Mouse (Mus musculus) hindbrain, postnatal 0 days (tissue): ENCODE results near the gene Atm. TPM values are rescaled to one million over a fixed set of nuclear protein-coding genes. Genes with fewer than 3 reads are reported as not detected.

Experiments
- ATAC-seq: fragments of 200-750 bp; cut with Nextera tagmentation; 2 replicates; pipeline ENCODE4 v1.8.0; 2017; ENCODE audit warnings: mild to moderate bottlenecking, moderate TSS enrichment, moderate library complexity
- DNase-seq: peaks from one replicate; pipeline ENCODE4 v3.0.0-alpha.2; 2015; ENCODE audit warnings: low spot score
- H3K27ac ChIP-seq: fragments of 300-500 bp; sonication (generic); 2 replicates; pipeline ENCODE4 v1.5.1; 2014; ENCODE audit warnings: mild to moderate bottlenecking
- H3K27me3 ChIP-seq: fragments of 300-500 bp; sonication (generic); 2 replicates; pipeline ENCODE4 v1.6.1; 2014; ENCODE audit warnings: low read length, mixed read lengths; ENCODE audit not compliant: insufficient read depth
- H3K36me3 ChIP-seq: fragments of 300-500 bp; sonication (generic); 2 replicates; pipeline ENCODE4 v1.6.1; 2014; ENCODE audit warnings: low read length, mixed read lengths; ENCODE audit not compliant: insufficient read depth
- H3K4me1 ChIP-seq: fragments of 300-500 bp; sonication (generic); 2 replicates; pipeline ENCODE4 v1.6.1; 2014; ENCODE audit warnings: antibody characterized with exemption, low read length, mixed read lengths; ENCODE audit not compliant: insufficient read depth
- H3K4me2 ChIP-seq: fragments of 300-500 bp; sonication (generic); 2 replicates; pipeline ENCODE4 v1.6.1; 2014; ENCODE audit warnings: low read depth, mild to moderate bottlenecking, low read length, moderate library complexity, mixed read lengths
- H3K4me3 ChIP-seq: fragments of 300-500 bp; sonication (generic); 2 replicates; pipeline ENCODE4 v1.5.1; 2014; ENCODE audit warnings: low read length
- H3K9ac ChIP-seq: fragments of 300-500 bp; sonication (generic); replicated peaks from 2 replicates; pipeline ENCODE4 v1.6.1; 2014; ENCODE audit warnings: mild to moderate bottlenecking, low read length, moderate library complexity, mixed read lengths
- H3K9me3 ChIP-seq: fragments of 300-500 bp; sonication (generic); 2 replicates; pipeline ENCODE4 v1.6.1; 2016; ENCODE audit warnings: low read length, mixed read lengths
- CTCF ChIP-seq: IDR thresholded peaks from 2 replicates; pipeline ENCODE4 v1.5.1; 2016; ENCODE audit warnings: antibody characterized with exemption, control low read depth, low read depth
- WGBS: fragments of 180-500 bp; shearing (Covaris S2); extraction: QIAGEN DNeasy Blood & Tissue Kit; methylation state at CpG from one replicate; pipeline ENCODE4 v1.1.7; 2014; 5-methylcytosine and 5-hydroxymethylcytosine counted together
- polyA plus RNA-seq: library from polyadenylated mRNA; unstranded; fragments of >200 nt; fragmentation: Nextera tagmentation; extraction: Ambion mirVana; gene quantifications from 2 replicates; pipeline ENCODE4 v1.2.1, GENCODE M21; 2015
- total RNA-seq: library from RNA; depleted of rRNA; stranded (reverse); fragments of >200 nt; gene quantifications from 2 replicates; pipeline ENCODE4 v1.2.3, GENCODE M21; 2014

The Atm gene
- total and polyA plus RNA-seq, 2 experiments from 2014 or later = 6.4 to 7.3 TPM

DNA sequence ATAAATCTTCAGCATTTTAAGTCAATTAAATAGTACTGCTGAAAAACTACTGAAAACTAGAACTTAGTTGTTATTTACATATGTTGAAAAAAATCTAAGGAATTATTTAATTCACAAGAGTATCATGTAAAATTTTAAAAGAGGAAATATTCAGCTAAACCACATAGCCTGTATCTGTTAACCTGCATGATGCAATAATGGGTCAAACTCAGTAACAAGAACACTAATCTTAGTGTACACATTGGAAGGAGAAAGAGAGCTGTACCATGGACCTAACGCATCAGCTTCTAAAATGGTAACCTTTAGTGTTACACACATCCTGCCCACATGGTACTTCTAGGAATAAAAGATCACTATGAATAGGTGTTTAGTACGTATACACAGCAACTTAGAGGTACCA is 84.5 kb downstream of the Atm start:
- no peak for TF ChIP-seq CTCF
- Histone ChIP-seq H3K4me2 (no peak overlapping the region), H3K4me3 (no peak overlapping the region), H3K9ac (no peak overlapping the region), H3K36me3 (peaks cover 16% of the 10 kb centered on the region; the same call in 1 of the 2 replicates), H3K4me1 (no peaks in the 10 kb centered on the region), H3K27ac (no peak overlapping the region), H3K27me3 (no peaks in the 10 kb centered on the region), H3K9me3 (no peaks in the 10 kb centered on the region)
- no peak for DNase-seq
- ATAC-seq = no peak
- WGBS = 97% methylated on average over 2 of the region's 2 CpGs

- Histone ChIP-seq H3K36me3 (peaks cover 10% of the 10 kb centered on the region; the same call in 1 of the 2 replicates), H3K27ac (no peak overlapping the region), H3K4me3 (no peak overlapping the region), H3K4me1 (no peaks in the 10 kb centered on the region), H3K4me2 (no peak overlapping the region), H3K9ac (no peak overlapping the region), H3K27me3 (no peaks in the 10 kb centered on the region), H3K9me3 (no peaks in the 10 kb centered on the region)
- ATAC-seq (no peak), DNase-seq (no peak)
- no peak for TF ChIP-seq CTCF
- 98% methylated on average over 1 of the region's 1 CpGs for WGBS
These were observed 85.9 kb downstream of the Atm start for GRCm38 (mm10) chr9:53450609-53451008.

GRCm38 (mm10) chr9:53435830-53436570 is 100.5 kb downstream of the Atm start:
- Histone ChIP-seq H3K27ac (no peak overlapping the region), H3K4me1 (no peaks in the 10 kb centered on the region), H3K36me3 (0 out of 2 replicates have a peak, but pooled peaks cover 10% of the 10 kb centered on the region), H3K4me3 (no peak overlapping the region), H3K27me3 (no peaks in the 10 kb centered on the region), H3K9me3 (no peaks in the 10 kb centered on the region), H3K4me2 (no peak overlapping the region), H3K9ac (no peak overlapping the region)
- TF ChIP-seq CTCF = no peak
- DNase-seq (no peak), ATAC-seq (no peak)
- WGBS = 92% methylated on average over 14 of the region's 14 CpGs

GRCm38 (mm10) chr9:53427638-53428037 is 108.9 kb downstream of the Atm start:
- no peak for TF ChIP-seq CTCF
- no peak for DNase-seq
- no peaks in the 10 kb centered on the region for H3K36me3 ChIP-seq
- H3K4me2 ChIP-seq = no peak overlapping the region
- H3K4me3 ChIP-seq = no peak overlapping the region
- H3K27me3 ChIP-seq = no peaks in the 10 kb centered on the region
- WGBS = 85% methylated on average over 3 of the region's 3 CpGs
- H3K27ac ChIP-seq = no peak overlapping the region
- no peak for ATAC-seq
- no peak overlapping the region for H3K9ac ChIP-seq
- H3K9me3 ChIP-seq = no peaks in the 10 kb centered on the region
- H3K4me1 ChIP-seq = 0 out of 2 replicates have a peak, but pooled peaks cover 3% of the 10 kb centered on the region

GRCm38 (mm10) chr9:53426726-53427125 is 109.8 kb downstream of the Atm start:
- Histone ChIP-seq H3K4me1 (0 out of 2 replicates have a peak, but pooled peaks cover 3% of the 10 kb centered on the region), H3K9ac (no peak overlapping the region), H3K4me2 (no peak overlapping the region), H3K27ac (no peak overlapping the region), H3K36me3 (no peaks in the 10 kb centered on the region), H3K27me3 (no peaks in the 10 kb centered on the region), H3K9me3 (no peaks in the 10 kb centered on the region), H3K4me3 (no peak overlapping the region)
- ATAC-seq (no peak), DNase-seq (no peak)
- no peak for TF ChIP-seq CTCF
- 90% methylated on average over 3 of the region's 3 CpGs for WGBS

GRCm38 (mm10) chr9:53422133-53422896 is 114.2 kb downstream of the Atm start:
- ATAC-seq (no peak), DNase-seq (no peak)
- 80% methylated on average over 9 of the region's 9 CpGs for WGBS
- Histone ChIP-seq H3K9me3 (no peaks in the 10 kb centered on the region), H3K27me3 (no peaks in the 10 kb centered on the region), H3K9ac (no peak overlapping the region), H3K4me1 (0 out of 2 replicates have a peak, but pooled peaks cover 3% of the 10 kb centered on the region), H3K4me3 (no peak overlapping the region), H3K36me3 (no peaks in the 10 kb centered on the region), H3K4me2 (no peak overlapping the region), H3K27ac (no peak overlapping the region)
- no peak for TF ChIP-seq CTCF

DNA sequence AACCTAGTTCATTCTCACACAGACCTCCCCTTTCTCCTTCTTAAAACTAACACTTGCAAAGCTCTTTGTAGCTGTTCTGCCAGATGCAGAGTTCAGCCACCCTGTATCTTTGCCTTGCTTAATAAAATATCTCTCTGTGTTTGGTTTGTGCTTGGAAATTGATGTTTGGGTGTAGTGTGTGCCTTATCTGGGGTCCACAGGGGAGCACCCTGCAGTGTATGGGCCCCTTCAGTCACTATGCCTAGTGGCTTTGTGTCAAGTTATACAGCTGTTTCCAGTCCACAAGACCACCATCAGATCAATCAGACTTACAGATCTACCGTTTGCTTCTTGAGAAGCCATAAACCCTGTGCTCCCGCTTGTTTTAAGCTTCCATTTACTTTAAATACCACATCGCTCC is 127.1 kb downstream of the Atm start:
- H3K4me2 ChIP-seq = no peak overlapping the region
- H3K27me3 ChIP-seq = no peaks in the 10 kb centered on the region
- no peak overlapping the region for H3K9ac ChIP-seq
- 92% methylated on average over 3 of the region's 3 CpGs for WGBS
- ATAC-seq (no peak), DNase-seq (no peak)
- no peak overlapping the region for H3K27ac ChIP-seq
- TF ChIP-seq CTCF = no peak
- H3K36me3 ChIP-seq = no peaks in the 10 kb centered on the region
- H3K4me3 ChIP-seq = no peak overlapping the region
- no peaks in the 10 kb centered on the region; the same call in 1 of the 2 replicates for H3K4me1 ChIP-seq
- no peaks in the 10 kb centered on the region for H3K9me3 ChIP-seq
